Mouse (Mus musculus) testis, adult 10 weeks (tissue): ENCODE measurements around the gene Gm3636. TPM values are rescaled to one million over a fixed set of nuclear protein-coding genes. Genes with fewer than 3 reads are reported as not detected.

ENCODE experiments used
- polyA plus RNA-seq: library from polyadenylated mRNA; stranded (reverse); fragments of 350-450 nt; fragmentation: Illumina TruSeq; extraction: RNeasy Lipid Tissue Mini Kit (QIAGEN cat#74804); gene quantifications from one replicate; pipeline ENCODE4 v1.2.3, GENCODE M21; 2014; ENCODE audit warnings: low read depth, low replicate concordance

The Gm3636 gene
- 6.8 TPM for polyA plus RNA-seq

DNA sequence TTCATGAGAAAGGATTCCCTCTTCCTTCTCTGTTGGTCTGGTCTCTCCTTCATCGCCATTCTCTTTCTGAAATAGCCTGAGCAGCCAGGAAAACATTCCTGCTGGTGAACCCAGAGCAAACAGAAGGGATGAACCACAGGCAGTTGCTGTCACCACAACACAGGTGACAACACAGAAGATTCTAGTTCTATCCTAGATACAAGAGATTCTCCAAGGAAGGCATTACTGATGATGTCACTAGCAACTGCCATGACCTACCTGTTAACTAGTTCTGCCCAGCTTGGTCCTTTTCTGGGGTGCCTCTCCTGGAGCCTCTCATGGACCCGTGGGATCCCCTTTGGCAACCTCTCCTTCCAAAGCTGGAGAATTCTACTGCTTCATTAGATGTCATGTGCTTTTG lies at the start of gene Gm3636:
Gene Gm3636, minus strand, starts transcription at position 101 of the 400 bp plus-strand sequence.

DNA sequence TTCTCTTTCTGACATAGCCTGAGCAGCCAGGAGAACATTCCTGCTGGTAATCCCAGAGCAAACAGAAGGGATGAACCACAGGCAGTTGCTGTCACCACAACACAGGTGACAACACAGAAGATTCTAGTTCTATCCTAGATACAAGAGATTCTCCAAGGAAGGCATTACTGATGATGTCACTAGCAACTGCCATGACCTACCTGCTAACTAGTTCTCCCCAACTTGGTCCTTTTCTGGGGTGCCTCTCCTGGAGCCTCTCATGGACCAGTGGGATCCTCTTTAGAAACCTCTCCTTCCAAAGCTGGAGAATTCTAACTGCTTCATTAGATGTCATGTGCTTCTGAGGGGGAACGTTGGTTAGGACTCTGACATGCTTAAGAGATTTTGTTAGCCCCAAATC lies 32.2 kb upstream of the Gm3636 start, which contains the start of gene Gm8362:
Gene Gm8362, minus strand, starts transcription at position 101 of the 400 bp plus-strand sequence.

GRCm38 (mm10) chr14:6720151-6720550 lies 22.0 kb downstream of the Gm3636 start, which contains the start of gene Gm8050:
Gene Gm8050, minus strand, starts transcription at chr14:6720251.

Other genes starting within 250 kb of the Gm3636 start
- 12.9 TPM for gene Gm8356, start 205.0 kb downstream of the Gm3636 start, polyA plus RNA-seq
- 5.4 TPM for gene Gm3629, start 151.7 kb downstream of the Gm3636 start, polyA plus RNA-seq
- 178 TPM for gene Gm3460, start 119.9 kb downstream of the Gm3636 start, polyA plus RNA-seq
- 31.9 TPM for gene Gm10251, start 58.2 kb downstream of the Gm3636 start, polyA plus RNA-seq
- 0.25 TPM for gene Gm8050, start 22.1 kb downstream of the Gm3636 start, polyA plus RNA-seq
- gene Gm8362, start 32.1 kb upstream of the Gm3636 start, polyA plus RNA-seq: 79.0 TPM
- 7.2 TPM for gene Gm3642, start 98.0 kb upstream of the Gm3636 start, polyA plus RNA-seq
- 2.4 TPM for gene Gm3667, start 147.6 kb upstream of the Gm3636 start, polyA plus RNA-seq
- gene Gm6356, start 231.5 kb upstream of the Gm3636 start, polyA plus RNA-seq: 5.9 TPM